Comparison of ENCODE assay signal across 8 mouse cellular contexts in the genomic region with DNA sequence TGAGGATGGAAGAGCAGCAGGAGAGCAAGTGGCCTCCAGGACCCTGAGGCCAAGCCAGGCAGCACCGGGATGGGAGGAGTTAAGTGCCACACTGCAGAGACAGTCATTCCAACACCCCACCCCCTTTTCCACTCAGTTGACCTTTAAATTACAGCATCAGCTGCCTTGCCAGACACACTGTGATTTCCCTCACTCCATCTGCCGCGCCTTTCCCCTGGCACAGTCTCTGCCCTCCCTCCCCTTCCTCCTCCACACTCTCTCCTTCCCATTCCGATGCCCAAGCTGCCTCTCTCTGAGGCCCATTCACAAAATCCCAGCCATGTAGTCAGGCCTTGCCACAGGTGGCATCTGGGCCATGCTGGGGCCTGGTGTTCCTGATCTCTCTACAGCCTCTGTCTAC.
DNase-seq lines count a peak whose midpoint lies in the region; ATAC-seq and TF ChIP-seq lines count a peak whose summit lies in the region.

No protein-coding gene starts in this region.

- no peak overlapping the region for H3K27ac ChIP-seq in lung, postnatal 0 days (ENCODE audit: low read length)
- no peak overlapping the region for H3K27ac ChIP-seq in heart, postnatal 0 days (ENCODE audit: low read depth)
- H3K27ac ChIP-seq in limb, embryonic 12.5 days = 0 out of 2 replicates have a peak overlapping the region, but pooled peaks have one; percentile 20
- H3K27ac ChIP-seq in intestine, postnatal 0 days (ENCODE audit: low read depth, low read length) = no peak overlapping the region
- no peak overlapping the region for H3K27ac ChIP-seq in kidney, embryonic 15.5 days

- H3K9me3 ChIP-seq in lung, postnatal 0 days (ENCODE audit: low read length) = no peaks in the 10 kb centered on the region
- H3K9me3 ChIP-seq in heart, postnatal 0 days (replicated peaks; ENCODE audit: control insufficient read depth, low read length) = no peaks in the 10 kb centered on the region
- no peaks in the 10 kb centered on the region for H3K9me3 ChIP-seq in limb, embryonic 12.5 days
- no peaks in the 10 kb centered on the region for H3K9me3 ChIP-seq in intestine, postnatal 0 days (ENCODE audit: control insufficient read depth)
- no peaks in the 10 kb centered on the region for H3K9me3 ChIP-seq in kidney, embryonic 15.5 days (replicated peaks)

- no peaks in the 10 kb centered on the region for H3K4me1 ChIP-seq in lung, postnatal 0 days (ENCODE audit: insufficient read depth, low read depth, low read length)
- peaks cover 7% of the 10 kb centered on the region; the same call in 1 of the 2 replicates for H3K4me1 ChIP-seq in heart, postnatal 0 days (ENCODE audit: control insufficient read depth, insufficient read depth)
- H3K4me1 ChIP-seq in limb, embryonic 12.5 days (replicated peaks) = peaks cover 41% of the 10 kb centered on the region
- no peaks in the 10 kb centered on the region for H3K4me1 ChIP-seq in intestine, postnatal 0 days (replicated peaks; ENCODE audit: control insufficient read depth, insufficient read depth, low read length)
- H3K4me1 ChIP-seq in kidney, embryonic 15.5 days = 0 out of 2 replicates have a peak, but pooled peaks cover 5% of the 10 kb centered on the region

- ATAC-seq in lung, postnatal 0 days = peak; percentile 70
- peak; percentile 80 for ATAC-seq in heart, postnatal 0 days (ENCODE audit: insufficient read depth, low read depth)
- ATAC-seq in limb, embryonic 12.5 days (ENCODE audit: insufficient number of reproducible peaks, insufficient read depth, low FRiP score, low TSS enrichment, low read depth) = no peak
- ATAC-seq in intestine, postnatal 0 days = no peak
- ATAC-seq in kidney, embryonic 15.5 days (replicated peaks; ENCODE audit: low FRiP score) = no peak

- WGBS in lung, postnatal 0 days = 14% methylated on average over 4 of the region's 4 CpGs
- 9% methylated on average over 4 of the region's 4 CpGs for WGBS in heart, postnatal 0 days
- WGBS in limb, embryonic 12.5 days = 6% methylated on average over 4 of the region's 4 CpGs
- WGBS in intestine, postnatal 0 days = 17% methylated on average over 4 of the region's 4 CpGs
- WGBS in kidney, embryonic 15.5 days = 12% methylated on average over 4 of the region's 4 CpGs

- H3K9ac ChIP-seq in lung, postnatal 0 days (replicated peaks; ENCODE audit: low read depth) = no peak overlapping the region
- H3K9ac ChIP-seq in heart, postnatal 0 days (replicated peaks; ENCODE audit: low read depth, low read length) = no peak overlapping the region
- no peak overlapping the region for H3K9ac ChIP-seq in limb, embryonic 12.5 days (replicated peaks)
- H3K9ac ChIP-seq in intestine, postnatal 0 days (ENCODE audit: low read depth, low read length) = no peak overlapping the region
- no peak overlapping the region for H3K9ac ChIP-seq in kidney, embryonic 15.5 days

- peak; percentile 66 for DNase-seq in lung, postnatal 0 days (ENCODE audit: low spot score)
- DNase-seq in lung, postnatal 14 days = no peak
- peak; percentile 91 to 92 for DNase-seq in cerebellum, postnatal 25 days
- DNase-seq in heart, postnatal 0 days (ENCODE audit: low spot score) = peak; percentile 76
- no peak for DNase-seq in B cell, adult 2 months

- no peak overlapping the region for H3K4me2 ChIP-seq in lung, postnatal 0 days (replicated peaks; ENCODE audit: low read depth, low read length)
- no peak overlapping the region for H3K4me2 ChIP-seq in heart, postnatal 0 days (ENCODE audit: low read depth, low read length)
- H3K4me2 ChIP-seq in limb, embryonic 12.5 days = no peak overlapping the region
- H3K4me2 ChIP-seq in intestine, postnatal 0 days (replicated peaks; ENCODE audit: low read depth) = no peak overlapping the region
- H3K4me2 ChIP-seq in kidney, embryonic 15.5 days = no peak overlapping the region

- H3K4me3 ChIP-seq in lung, postnatal 0 days (ENCODE audit: low read depth, low read length) = no peak overlapping the region
- no peak overlapping the region for H3K4me3 ChIP-seq in heart, postnatal 0 days (ENCODE audit: low read depth, low read length)
- no peak overlapping the region for H3K4me3 ChIP-seq in limb, embryonic 12.5 days (replicated peaks)
- H3K4me3 ChIP-seq in intestine, postnatal 0 days (ENCODE audit: low read depth, low read length) = no peak overlapping the region
- H3K4me3 ChIP-seq in kidney, embryonic 15.5 days (replicated peaks) = no peak overlapping the region

- no peaks in the 10 kb centered on the region for H3K27me3 ChIP-seq in lung, postnatal 0 days (replicated peaks; ENCODE audit: insufficient read depth, low read length)
- peaks cover 25% of the 10 kb centered on the region for H3K27me3 ChIP-seq in heart, postnatal 0 days (ENCODE audit: control insufficient read depth, insufficient read depth, low read length)
- H3K27me3 ChIP-seq in limb, embryonic 12.5 days = no peaks in the 10 kb centered on the region; the same call in 1 of the 2 replicates
- H3K27me3 ChIP-seq in intestine, postnatal 0 days (replicated peaks; ENCODE audit: control insufficient read depth, insufficient read depth, low read length) = no peaks in the 10 kb centered on the region
- peaks cover 28% of the 10 kb centered on the region for H3K27me3 ChIP-seq in kidney, embryonic 15.5 days

- TF ChIP-seq EP300 in lung, postnatal 0 days (IDR thresholded peaks at IDR 0.05) = no peak
- no peak for TF ChIP-seq EP300 in heart, postnatal 0 days (IDR thresholded peaks at IDR 0.05; ENCODE audit: low read depth)

- no peaks in the 10 kb centered on the region for H3K36me3 ChIP-seq in lung, postnatal 0 days (ENCODE audit: insufficient read depth, low read length)
- no peaks in the 10 kb centered on the region for H3K36me3 ChIP-seq in heart, postnatal 0 days (replicated peaks; ENCODE audit: control insufficient read depth, insufficient read depth, low read length)
- no peaks in the 10 kb centered on the region for H3K36me3 ChIP-seq in limb, embryonic 12.5 days
- H3K36me3 ChIP-seq in intestine, postnatal 0 days (ENCODE audit: control insufficient read depth, insufficient read depth) = no peaks in the 10 kb centered on the region
- H3K36me3 ChIP-seq in kidney, embryonic 15.5 days = no peaks in the 10 kb centered on the region

- TF ChIP-seq CTCF in lung, postnatal 0 days (IDR thresholded peaks at IDR 0.05) = no peak
- no peak for TF ChIP-seq CTCF in heart, postnatal 0 days (IDR thresholded peaks at IDR 0.05; ENCODE audit: low read depth)
- TF ChIP-seq CTCF in intestine, postnatal 0 days (IDR thresholded peaks at IDR 0.05; ENCODE audit: low read depth) = no peak

Comparison
In these comparisons a context has a peak if more than half of its experiments do, and no peak if none do; other contexts are left out.
1. DNase-seq: peak in lung, postnatal 0 days (single experiment), cerebellum, postnatal 25 days (2 of 2) and heart, postnatal 0 days (single experiment); none in lung, postnatal 14 days (single experiment) and B cell, adult 2 months (0 of 2).
2. ATAC-seq: peak in lung, postnatal 0 days (single experiment) and heart, postnatal 0 days (single experiment); none in limb, embryonic 12.5 days (single experiment), intestine, postnatal 0 days (single experiment) and kidney, embryonic 15.5 days (single experiment).